Mouse (Mus musculus) lung, embryonic 14.5 days (tissue): ENCODE measurements at regions not wholly inside any gene's neighbourhood (a gene's known extent, or its start where the extent isn't known, plus 50 kb on each side); places are given as distances from the start of the nearest gene placed in this dataset.

Experiments
- ATAC-seq: fragments of 200-750 bp; cut with Nextera tagmentation; 2 replicates; pipeline ENCODE4 v1.8.0; 2017; ENCODE audit warnings: mild to moderate bottlenecking, moderate TSS enrichment, moderate library complexity; ENCODE audit not compliant: insufficient read depth
- DNase-seq: peaks from one replicate; pipeline ENCODE4 v3.0.0-alpha.2; 2015
- H3K27ac ChIP-seq: fragments of 300-500 bp; sonication (generic); 2 replicates; pipeline ENCODE4 v1.5.1; 2014; ENCODE audit warnings: low read depth, mild to moderate bottlenecking, moderate library complexity
- H3K27me3 ChIP-seq: fragments of 300-500 bp; sonication (generic); 2 replicates; pipeline ENCODE4 v1.6.1; 2014; ENCODE audit warnings: low read length, control low read depth; ENCODE audit not compliant: insufficient read depth
- H3K36me3 ChIP-seq: fragments of 300-500 bp; sonication (generic); 2 replicates; pipeline ENCODE4 v1.6.1; 2014; ENCODE audit warnings: control low read depth; ENCODE audit not compliant: insufficient read depth
- H3K4me1 ChIP-seq: fragments of 300-500 bp; sonication (generic); 2 replicates; pipeline ENCODE4 v1.6.1; 2014; ENCODE audit warnings: antibody characterized with exemption, control low read depth; ENCODE audit not compliant: insufficient read depth
- H3K4me2 ChIP-seq: fragments of 300-500 bp; sonication (generic); 2 replicates; pipeline ENCODE4 v1.6.1; 2014; ENCODE audit warnings: mild to moderate bottlenecking
- H3K4me3 ChIP-seq: fragments of 300-500 bp; sonication (generic); 2 replicates; pipeline ENCODE4 v1.5.1; 2014; ENCODE audit warnings: low read depth, low read length
- H3K9ac ChIP-seq: fragments of 300-500 bp; sonication (generic); 2 replicates; pipeline ENCODE4 v1.6.1; 2014
- H3K9me3 ChIP-seq: fragments of 300-500 bp; sonication (generic); 2 replicates; pipeline ENCODE4 v1.6.1; 2016; ENCODE audit warnings: low read depth, low read length, control low read depth
- CTCF ChIP-seq: IDR thresholded peaks from 2 replicates; pipeline ENCODE4 v1.5.1; 2016; ENCODE audit warnings: antibody characterized with exemption, low read depth
- WGBS: fragments of 180-500 bp; shearing (Covaris S2); extraction: QIAGEN DNeasy Blood & Tissue Kit; methylation state at CpG from one replicate; pipeline ENCODE4 v1.1.7; 2014; 5-methylcytosine and 5-hydroxymethylcytosine counted together

GRCm38 (mm10) chr2:147776316-147776715 is 270.5 kb downstream of the Foxa2 start:
- Histone ChIP-seq H3K36me3 (no peaks in the 10 kb centered on the region), H3K4me2 (no peak overlapping the region), H3K4me1 (no peaks in the 10 kb centered on the region), H3K27ac (no peak overlapping the region), H3K27me3 (no peaks in the 10 kb centered on the region), H3K9ac (no peak overlapping the region), H3K9me3 (no peaks in the 10 kb centered on the region), H3K4me3 (no peak overlapping the region)
- no peak for ATAC-seq
- no peak for DNase-seq
- 69% methylated on average over 2 of the region's 2 CpGs for WGBS
- no peak for TF ChIP-seq CTCF

- H3K4me2 ChIP-seq, result no peak overlapping the region
- 44% methylated on average over 1 of the region's 1 CpGs for WGBS
- no peak for TF ChIP-seq CTCF
- no peaks in the 10 kb centered on the region for H3K9me3 ChIP-seq
- H3K4me3 ChIP-seq, result no peak overlapping the region
- H3K4me1 ChIP-seq, result no peaks in the 10 kb centered on the region
- no peaks in the 10 kb centered on the region for H3K36me3 ChIP-seq
- no peaks in the 10 kb centered on the region for H3K27me3 ChIP-seq
- H3K9ac ChIP-seq, result no peak overlapping the region
- DNase-seq (no peak), ATAC-seq (no peak)
- no peak overlapping the region for H3K27ac ChIP-seq
Observed at GRCm38 (mm10) chr2:147772579-147772978, 274.2 kb downstream of the Foxa2 start.

GRCm38 (mm10) chr2:147753089-147753488 is 293.7 kb downstream of the Foxa2 start:
- no peak for DNase-seq
- no peak overlapping the region for H3K9ac ChIP-seq
- H3K9me3 ChIP-seq, result no peaks in the 10 kb centered on the region
- H3K4me2 ChIP-seq, result no peak overlapping the region
- no peaks in the 10 kb centered on the region for H3K27me3 ChIP-seq
- no peak for ATAC-seq
- H3K4me3 ChIP-seq, result no peak overlapping the region
- no peak for TF ChIP-seq CTCF
- WGBS, result 63% methylated on average over 2 of the region's 2 CpGs
- no peak overlapping the region for H3K27ac ChIP-seq
- H3K4me1 ChIP-seq, result no peaks in the 10 kb centered on the region
- H3K36me3 ChIP-seq, result no peaks in the 10 kb centered on the region

GRCm38 (mm10) chr2:147751831-147752230 is 294.9 kb downstream of the Foxa2 start:
- DNase-seq, result no peak

GRCm38 (mm10) chr2:147748006-147748405 is 298.8 kb downstream of the Foxa2 start:
- Histone ChIP-seq H3K4me2 (no peak overlapping the region), H3K4me3 (no peak overlapping the region), H3K9me3 (no peaks in the 10 kb centered on the region), H3K4me1 (no peaks in the 10 kb centered on the region), H3K27me3 (no peaks in the 10 kb centered on the region), H3K9ac (no peak overlapping the region), H3K36me3 (no peaks in the 10 kb centered on the region), H3K27ac (no peak overlapping the region)
- ATAC-seq (no peak), DNase-seq (no peak)
- 44% methylated on average over 4 of the region's 4 CpGs for WGBS
- TF ChIP-seq CTCF, result no peak

More at GRCm38 (mm10) chr2:147751831-147752230, 294.9 kb downstream of the Foxa2 start:
- Histone ChIP-seq H3K4me3 (no peak overlapping the region), H3K27ac (no peak overlapping the region), H3K36me3 (no peaks in the 10 kb centered on the region), H3K4me1 (no peaks in the 10 kb centered on the region), H3K27me3 (no peaks in the 10 kb centered on the region), H3K9me3 (no peaks in the 10 kb centered on the region), H3K9ac (no peak overlapping the region), H3K4me2 (no peak overlapping the region)
- 80% methylated on average over 3 of the region's 3 CpGs for WGBS
- ATAC-seq, result no peak
- TF ChIP-seq CTCF, result no peak

- Histone ChIP-seq H3K4me3 (no peak overlapping the region), H3K9ac (no peak overlapping the region), H3K9me3 (no peaks in the 10 kb centered on the region), H3K27ac (no peak overlapping the region), H3K4me1 (no peaks in the 10 kb centered on the region), H3K36me3 (no peaks in the 10 kb centered on the region), H3K27me3 (no peaks in the 10 kb centered on the region), H3K4me2 (no peak overlapping the region)
- 77% methylated on average over 2 of the region's 2 CpGs for WGBS
- no peak for TF ChIP-seq CTCF
- no peak for ATAC-seq
- no peak for DNase-seq
Observed at GRCm38 (mm10) chr2:147743908-147744307, 302.9 kb downstream of the Foxa2 start.

GRCm38 (mm10) chr2:147738307-147738872 is 308.4 kb downstream of the Foxa2 start:
- Histone ChIP-seq H3K4me1 (no peaks in the 10 kb centered on the region), H3K9ac (no peak overlapping the region), H3K36me3 (no peaks in the 10 kb centered on the region), H3K9me3 (no peaks in the 10 kb centered on the region), H3K4me2 (no peak overlapping the region), H3K4me3 (no peak overlapping the region), H3K27ac (no peak overlapping the region), H3K27me3 (no peaks in the 10 kb centered on the region)
- ATAC-seq (peak; percentile 63), DNase-seq (peak; percentile 87)
- TF ChIP-seq CTCF, result peak; percentile 92
- 35% methylated on average over 10 of the region's 10 CpGs for WGBS

GRCm38 (mm10) chr2:147727396-147727795 is 319.4 kb downstream of the Foxa2 start:
- Histone ChIP-seq H3K9ac (no peak overlapping the region), H3K4me3 (no peak overlapping the region), H3K4me1 (no peaks in the 10 kb centered on the region), H3K4me2 (no peak overlapping the region), H3K27ac (no peak overlapping the region), H3K36me3 (no peaks in the 10 kb centered on the region), H3K27me3 (no peaks in the 10 kb centered on the region), H3K9me3 (no peaks in the 10 kb centered on the region)
- TF ChIP-seq CTCF, result no peak
- WGBS, result 43% methylated on average over 4 of the region's 4 CpGs
- ATAC-seq (no peak), DNase-seq (no peak)
